Mouse (Mus musculus) adrenal gland, postnatal 10 days (tissue): ENCODE data around the gene Ran. TPM values are rescaled to one million over a fixed set of nuclear protein-coding genes. Genes with fewer than 3 reads are reported as not detected.
"Not testable (repeated sequence)": the region's sequence is repeated elsewhere in the genome, so short reads cannot be mapped to it uniquely, and the experiment has no call there.

Experiments used
- DNase-seq: peaks from one replicate; pipeline ENCODE4 v3.0.0; 2021; ENCODE audit warnings: mixed read lengths
- long read RNA-seq, 2 experiments: library from polyadenylated mRNA; stranded (forward); transcript quantifications; one replicate each; pipeline ENCODE4 v2.0.0; 2021
- total RNA-seq, 2 experiments: library from RNA; stranded (reverse); gene quantifications; 2 replicates each; pipeline ENCODE4 v1.2.3; 2021

Gene Ran
- 100 to 1,000 TPM; 183 to 187 TPM for total RNA-seq
- long read RNA-seq, experiment 1, transcript Ran-202 (6 exons, 2,423 nt) = minor isoform, 41 of 525 reads
- long read RNA-seq, experiment 1, transcript Ran-201 (7 exons, 2,377 nt) = major isoform, 444 of 525 reads
- long read RNA-seq, experiment 1, partial matches to known transcripts = 8 of 525 reads
- long read RNA-seq, experiment 1, other reads (novel, unspliced or antisense) = 32 of 525 reads
- long read RNA-seq, experiment 2, transcript Ran-202 (6 exons, 2,423 nt) = minor isoform, 12 of 237 reads
- long read RNA-seq, experiment 2, transcript Ran-201 (7 exons, 2,377 nt) = major isoform, 204 of 237 reads
- long read RNA-seq, experiment 2, partial matches to known transcripts = 2 of 237 reads
- long read RNA-seq, experiment 2, other reads (novel, unspliced or antisense) = 19 of 237 reads

DNA sequence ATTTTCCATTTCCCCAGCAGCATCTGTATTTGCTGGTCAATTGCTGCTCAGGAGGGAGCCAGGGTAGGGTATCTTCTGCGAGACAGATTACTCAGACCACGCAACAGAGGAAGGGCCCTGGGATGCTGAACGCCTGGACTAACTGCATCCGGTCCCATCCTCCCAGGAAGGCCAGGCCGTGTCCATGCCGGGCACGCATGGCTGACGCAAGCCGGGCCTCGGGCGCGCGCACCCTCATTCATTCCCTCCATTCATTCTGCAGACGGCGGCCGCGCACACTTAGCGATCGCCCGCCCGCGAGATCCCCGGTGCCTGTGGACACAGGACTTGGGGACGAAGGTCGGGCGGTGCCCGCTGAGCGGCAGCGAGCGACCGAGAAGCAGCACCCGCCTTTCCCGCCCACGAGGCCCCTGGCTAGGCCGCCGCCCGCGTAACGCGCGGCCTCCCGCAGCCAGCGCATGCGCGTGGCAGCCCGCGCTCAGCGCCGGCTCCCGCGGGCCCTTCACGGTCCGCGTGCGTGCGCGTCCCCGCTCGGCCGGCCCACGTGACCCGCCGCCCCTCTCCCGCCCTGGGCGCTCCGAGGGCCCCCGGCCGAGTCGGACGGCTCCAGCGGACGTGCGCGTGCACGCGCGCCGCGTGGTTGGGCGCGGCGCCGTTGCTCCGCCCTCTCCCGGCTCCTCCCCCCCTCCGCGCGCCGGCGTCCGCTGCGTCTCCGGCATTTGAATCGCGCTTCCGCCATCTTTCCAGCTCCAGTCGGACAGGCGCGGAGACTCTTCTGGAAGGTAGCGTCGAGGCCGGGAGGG, at the start of gene Ran:
TSS of gene Ran (plus strand) at position 573 of the 803 bp plus-strand sequence.
- peak; percentile 97 for DNase-seq

GRCm38 (mm10) chr5:128970878-128971277, 49.0 kb upstream of the Ran start:
- no peak for DNase-seq

DNA sequence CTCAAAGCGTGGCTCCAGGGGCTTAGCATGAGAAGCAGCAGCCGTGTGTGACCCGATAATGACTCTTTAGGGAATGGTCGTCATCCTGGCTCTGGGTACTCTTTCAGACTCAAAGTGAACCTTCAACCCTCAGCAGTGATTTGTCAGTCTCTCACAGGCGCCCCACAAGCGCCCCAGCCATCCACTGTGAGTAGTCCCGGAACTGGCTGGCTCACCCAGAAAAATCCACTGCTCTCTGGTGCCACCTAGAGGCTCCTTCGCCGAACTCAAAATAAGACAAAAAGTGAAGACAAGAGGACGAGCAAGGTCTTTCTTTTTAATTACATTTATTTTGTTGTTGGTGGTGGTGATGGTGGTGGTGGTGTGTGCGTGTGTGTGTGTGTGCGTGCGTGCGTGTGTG, 48.6 kb upstream of the Ran start:
- DNase-seq = peak; percentile 85

DNA sequence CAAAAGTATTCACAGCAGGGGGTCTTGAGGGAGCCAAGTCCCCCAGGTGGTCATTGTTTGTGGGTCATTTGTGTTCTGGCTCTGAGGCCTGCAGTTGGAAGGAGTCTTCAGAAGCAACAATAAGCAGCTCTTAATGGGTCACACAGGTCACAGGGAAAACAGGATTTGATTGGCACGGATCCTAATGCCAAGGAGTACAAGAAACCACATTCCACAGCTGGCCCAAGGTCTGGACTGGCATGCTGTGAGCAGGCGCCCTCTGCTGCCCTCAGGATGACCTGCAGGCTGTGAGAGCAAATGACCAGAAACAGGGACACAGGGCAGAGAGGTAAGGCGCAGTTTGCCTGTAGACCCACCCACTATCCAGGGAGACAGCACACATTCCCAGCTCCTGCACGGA, 43.6 kb upstream of the Ran start:
- peak; percentile 67 for DNase-seq

DNA sequence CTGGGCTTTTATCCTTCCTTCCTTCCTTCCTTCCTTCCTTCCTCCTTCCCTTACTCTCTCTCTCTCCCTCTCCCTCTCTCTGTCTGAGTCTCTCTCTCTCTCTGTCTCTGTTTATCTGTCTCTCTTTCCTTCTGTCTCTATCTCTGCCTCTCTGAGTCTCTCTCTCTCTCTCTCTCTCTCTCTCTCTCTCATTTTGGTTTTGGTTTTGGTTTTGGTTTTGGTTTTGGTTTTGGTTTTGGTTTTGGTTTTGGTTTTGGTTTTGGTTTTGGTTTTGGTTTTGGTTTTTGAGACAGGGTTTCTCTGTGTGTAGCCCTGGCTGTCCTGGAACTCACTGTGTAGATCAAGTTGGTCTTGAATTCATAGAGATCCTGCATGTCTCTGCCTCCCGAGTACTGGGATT, 42.4 kb upstream of the Ran start:
- DNase-seq = not testable (repeated sequence)

GRCm38 (mm10) chr5:128978957-128979356, 40.9 kb upstream of the Ran start:
- no peak for DNase-seq

GRCm38 (mm10) chr5:128980857-128981256, 39.0 kb upstream of the Ran start:
- no peak for DNase-seq

- DNase-seq = peak; percentile 87
Measured at GRCm38 (mm10) chr5:128981607-128982006, 38.3 kb upstream of the Ran start.

DNA sequence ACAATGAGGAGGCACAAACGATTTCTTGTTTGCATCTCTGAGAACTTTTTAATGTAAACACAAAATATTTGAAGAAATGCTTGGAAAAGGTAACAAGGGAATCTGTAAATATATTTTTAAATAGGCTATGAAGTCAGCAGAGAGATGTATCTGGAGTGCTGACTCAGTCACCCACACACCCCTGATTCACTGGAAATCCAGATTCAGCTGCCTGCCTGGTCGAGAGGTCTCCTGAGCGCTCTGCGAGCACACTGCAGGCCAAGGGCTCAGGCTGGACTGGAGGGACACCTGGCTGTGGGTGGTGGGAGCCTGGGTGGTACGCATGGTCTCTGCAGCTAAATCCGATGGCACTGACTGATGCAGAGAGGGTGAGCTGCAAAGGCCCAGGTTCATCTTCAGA, 35.3 kb upstream of the Ran start:
- DNase-seq = no peak

DNA sequence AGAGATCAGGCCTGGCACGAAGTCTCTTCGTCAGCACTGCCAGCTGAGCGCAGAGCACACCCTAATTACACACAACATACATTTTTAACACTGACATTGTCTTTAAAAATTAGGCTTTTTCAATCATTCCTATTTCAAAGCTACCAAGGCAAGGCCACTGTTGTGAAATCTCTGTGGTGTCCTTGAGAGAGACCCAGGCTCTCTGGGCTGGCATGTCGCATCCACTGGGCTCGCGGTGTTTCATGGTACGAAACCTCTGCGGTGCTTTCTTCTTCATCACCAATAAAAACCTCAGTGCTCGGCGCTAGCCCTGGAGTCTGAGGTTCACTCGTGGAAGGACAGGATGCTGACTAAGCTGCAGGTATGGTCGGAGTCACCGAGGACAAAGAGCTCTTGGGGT, 33.9 kb upstream of the Ran start:
- DNase-seq = no peak

- DNase-seq = peak; percentile 39
Measured at GRCm38 (mm10) chr5:128987141-128987954, 32.5 kb upstream of the Ran start.

DNA sequence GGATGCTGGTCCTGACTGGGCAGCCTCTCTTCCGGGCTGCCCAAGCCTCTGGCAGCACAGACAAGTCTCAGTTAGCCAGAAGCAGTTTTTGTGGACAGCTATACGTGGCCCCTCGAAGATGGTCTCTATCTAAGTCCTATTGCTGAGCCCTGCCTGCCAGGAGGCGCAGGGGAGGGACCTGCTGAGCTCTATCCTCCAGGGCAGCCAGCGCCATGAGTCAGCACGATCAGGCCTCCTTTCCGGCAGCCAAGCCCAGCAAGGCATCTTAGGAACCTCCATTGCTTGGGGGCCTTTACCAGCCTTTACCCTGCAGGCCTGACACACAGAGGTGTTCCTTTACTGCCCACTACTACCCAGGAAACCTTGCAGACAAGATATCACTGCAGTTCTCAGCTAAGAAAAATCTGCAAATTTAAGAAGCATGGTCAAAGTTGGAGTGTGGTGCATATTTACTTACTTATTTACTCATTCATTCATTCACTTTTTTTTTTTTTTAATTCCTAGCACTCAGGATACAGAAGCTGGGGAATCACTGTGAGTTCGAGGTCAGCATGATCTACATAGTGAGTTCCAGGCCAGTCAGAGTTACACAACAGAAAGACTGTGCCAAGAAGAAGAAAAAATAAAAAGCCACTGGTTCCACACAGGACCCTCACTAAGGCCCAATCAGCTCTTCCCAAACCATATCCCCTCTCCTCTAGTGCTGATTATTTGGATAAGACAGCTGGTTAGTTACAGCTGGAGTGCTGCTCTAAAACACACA, 19.0 kb upstream of the Ran start:
- peak; percentile 52 for DNase-seq

DNA sequence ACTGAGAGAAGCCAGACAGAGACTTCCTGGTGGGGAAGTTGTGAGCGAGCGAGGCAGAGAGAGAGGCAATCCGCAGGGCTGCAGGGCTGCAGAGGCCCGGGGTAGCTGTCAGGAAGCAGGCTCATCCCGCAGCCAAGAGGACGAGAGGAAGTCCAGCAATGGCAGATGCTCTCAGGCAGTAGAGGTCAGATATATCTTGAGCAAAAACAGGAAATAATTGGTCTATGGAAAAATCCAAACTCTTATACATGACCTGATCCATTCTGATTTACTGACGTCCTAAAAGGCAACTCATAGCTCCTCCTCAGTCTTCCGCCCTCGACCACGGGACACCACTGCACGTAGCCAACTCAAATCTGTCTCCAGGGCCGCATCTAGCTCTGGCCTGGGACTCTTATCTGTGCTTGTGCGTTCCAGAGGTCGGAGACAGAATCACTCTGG, 17.3 kb upstream of the Ran start:
- peak; percentile 35 for DNase-seq

DNA sequence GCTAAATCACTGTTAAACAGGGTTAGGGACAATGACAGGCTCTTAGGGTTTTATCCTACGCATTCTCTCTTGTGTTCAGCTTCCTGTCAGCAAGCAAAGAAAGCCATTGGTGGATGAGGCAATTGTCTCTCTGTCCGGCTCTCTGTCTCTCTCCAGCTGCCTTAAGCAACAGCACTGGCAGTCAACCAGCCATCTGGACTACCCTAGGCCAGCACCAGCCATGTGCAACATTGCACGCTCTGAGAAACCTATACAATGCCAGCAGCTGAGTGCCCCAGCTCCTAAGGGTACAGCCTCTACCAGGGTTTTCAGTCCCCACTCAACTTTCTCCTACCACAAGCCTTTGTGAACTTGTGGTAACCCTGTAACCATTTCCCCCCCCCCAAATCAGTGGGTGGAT, 14.5 kb upstream of the Ran start:
- no peak for DNase-seq

DNA sequence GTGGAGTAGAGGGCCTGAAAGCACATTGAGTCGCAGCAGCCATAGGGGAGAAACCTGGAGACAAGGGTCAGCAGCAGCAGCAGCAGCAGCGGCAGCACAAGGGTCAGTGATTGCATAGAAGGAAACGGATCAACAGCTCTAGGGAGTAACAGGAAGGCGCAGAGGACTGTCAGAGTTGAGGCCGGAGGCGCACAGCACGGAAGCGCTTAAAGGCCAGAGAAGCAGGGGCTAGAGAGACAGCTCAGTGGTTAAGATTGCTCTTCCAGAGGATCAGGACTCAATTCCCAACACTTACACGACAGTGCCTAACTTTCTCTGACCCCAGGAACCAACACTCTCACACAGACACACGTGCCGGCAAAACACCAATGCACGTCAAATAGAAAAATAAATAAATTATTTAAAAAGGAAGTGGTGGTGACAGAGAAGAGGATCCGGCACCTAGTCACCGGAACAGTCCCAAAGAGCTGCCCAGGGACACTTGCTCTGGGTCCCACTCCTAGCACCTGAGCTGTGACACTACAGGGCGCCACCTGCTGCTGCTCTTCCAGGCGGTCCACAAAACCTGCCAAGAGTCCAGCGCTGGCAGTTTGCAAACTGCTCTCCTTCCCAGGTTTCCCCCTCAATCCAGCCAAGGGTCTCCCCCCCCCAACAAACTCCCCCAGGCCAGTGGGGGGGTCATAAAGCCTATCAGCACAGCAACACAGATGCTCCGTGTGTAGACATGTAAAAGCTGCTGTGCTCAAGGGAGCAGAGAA, 13.7 kb upstream of the Ran start:
- DNase-seq = no peak

GRCm38 (mm10) chr5:129007105-129007957, 12.5 kb upstream of the Ran start:
- DNase-seq = no peak

- DNase-seq = no peak
Measured at GRCm38 (mm10) chr5:129008008-129008407, 11.9 kb upstream of the Ran start.

GRCm38 (mm10) chr5:129008412-129008826, 11.4 kb upstream of the Ran start, which contains the start of gene Stx2:
TSS of gene Stx2 (minus strand) at chr5:129008574.
- DNase-seq = peak; percentile 97

- DNase-seq = no peak
Measured at GRCm38 (mm10) chr5:129009577-129009976, 10.3 kb upstream of the Ran start.

DNA sequence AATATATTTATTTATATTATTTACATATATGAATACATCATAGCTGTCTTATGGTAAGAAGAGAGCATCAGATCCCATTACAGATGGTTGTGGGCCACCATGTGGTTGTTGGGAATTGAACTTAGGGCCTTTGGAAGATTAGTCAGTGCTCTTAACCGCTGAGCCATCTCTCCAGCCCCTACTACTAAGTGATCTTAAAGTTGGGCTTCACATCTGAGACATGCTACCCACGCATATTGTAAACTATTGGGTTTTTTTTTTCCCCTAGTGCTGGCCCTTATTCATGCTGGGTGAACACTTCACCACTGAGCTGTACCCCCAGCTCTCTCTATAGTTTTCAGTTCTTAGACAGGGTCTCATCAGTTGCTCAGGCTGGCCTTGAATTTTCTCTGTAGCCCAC, 8.9 kb upstream of the Ran start:
- DNase-seq = no peak
